Mouse (Mus musculus): ENCODE results near the gene Plppr2. TPM values are rescaled to one million over a fixed set of nuclear protein-coding genes. Genes with fewer than 3 reads are reported as not detected.

Plppr2 gene
- polyA plus RNA-seq (2012; ENCODE audit: insufficient read depth, insufficient read length, missing spikeins), result 1.9 and 2.0 TPM in 2 replicates

DNA sequence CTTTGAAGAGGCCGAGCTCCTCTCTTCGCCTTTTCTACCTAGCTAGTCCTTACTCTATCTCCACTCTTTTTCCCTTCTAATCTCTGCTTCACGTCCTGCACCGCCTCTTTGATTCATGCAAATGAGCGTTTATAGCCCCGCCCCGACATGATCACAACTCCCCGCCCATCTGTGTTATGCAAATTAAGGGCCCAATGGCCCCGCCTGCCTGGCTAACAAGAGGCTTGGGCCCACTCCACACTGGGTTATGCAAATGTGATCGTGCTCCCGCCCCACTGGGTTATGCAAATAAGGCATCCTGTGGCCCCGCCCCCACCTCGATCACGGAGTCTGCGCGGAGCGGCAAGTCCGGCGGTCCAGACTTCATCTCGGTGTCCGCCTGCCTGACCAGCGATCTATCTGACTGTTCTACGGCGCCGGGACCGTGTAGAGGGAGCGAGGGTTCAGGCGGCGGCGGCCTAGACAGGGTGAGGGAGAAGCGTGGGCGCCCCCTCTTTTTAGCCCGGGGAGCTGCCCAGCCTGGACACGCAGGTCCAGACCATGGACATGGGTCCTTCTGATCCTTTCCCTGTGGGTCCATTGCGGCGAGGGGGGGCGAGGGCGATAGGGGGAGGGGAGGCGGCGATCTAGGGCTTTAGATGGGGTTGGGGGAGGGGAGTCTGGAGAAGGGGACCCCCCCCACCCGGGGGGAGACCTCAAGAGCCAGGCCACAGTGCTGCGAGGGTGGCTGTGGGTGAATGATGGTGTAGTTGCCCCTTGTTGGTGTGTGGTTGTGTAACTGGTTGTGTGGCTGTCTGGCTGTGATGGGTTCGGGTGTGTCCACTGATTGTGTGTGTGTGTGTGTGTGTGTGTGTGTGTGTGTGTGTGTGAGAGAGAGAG lies at the start of gene Plppr2:
Gene Plppr2 (plus strand): TSS at position 342 of the 879 bp plus-strand sequence.
- H3K27ac ChIP-seq (replicated peaks; ENCODE audit: low read depth, low read length), result no peak within 1 kb of the TSS
- 0 out of 2 replicates have a peak, but pooled peaks cover 3% of the 10 kb centered on the region for H3K4me1 ChIP-seq (ENCODE audit: control insufficient read depth, insufficient read depth, insufficient read length, low read length)
- H3K4me3 ChIP-seq (ENCODE audit: insufficient read depth, low read depth, low read length), result peak within 1 kb of the TSS; percentile 69

DNA sequence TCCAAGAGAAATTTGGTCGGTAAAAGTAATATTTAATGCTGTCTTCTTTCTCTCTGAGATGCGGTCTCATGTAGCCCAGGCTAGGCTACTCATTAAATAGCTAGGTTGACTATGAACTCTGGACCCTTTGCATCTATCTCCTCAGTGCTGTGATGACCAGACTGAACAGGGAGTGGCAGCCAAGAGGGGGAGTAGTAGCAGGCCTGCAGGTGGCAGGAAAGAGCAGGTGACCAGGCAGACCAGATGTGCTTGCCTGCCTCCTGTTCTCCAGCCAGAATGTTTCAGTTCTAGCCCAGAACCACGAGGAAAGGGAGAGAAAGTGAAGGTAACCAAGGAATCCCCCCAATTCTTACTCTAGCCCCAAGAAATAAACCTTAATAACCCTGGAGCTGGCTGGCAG lies 47.6 kb upstream of the Plppr2 start:
- H3K4me3 ChIP-seq (ENCODE audit: insufficient read depth, low read depth, low read length), result no peak overlapping the region
- H3K27ac ChIP-seq (replicated peaks; ENCODE audit: low read depth, low read length), result no peak overlapping the region
- no peaks in the 10 kb centered on the region for H3K4me1 ChIP-seq (ENCODE audit: control insufficient read depth, insufficient read depth, insufficient read length, low read length)

- Histone ChIP-seq H3K27ac (replicated peaks; ENCODE audit: low read depth, low read length) (no peak overlapping the region), H3K4me1 (ENCODE audit: control insufficient read depth, insufficient read depth, insufficient read length, low read length) (no peaks in the 10 kb centered on the region), H3K4me3 (ENCODE audit: insufficient read depth, low read depth, low read length) (peak overlapping the region; percentile 51)
Observed at GRCm38 (mm10) chr9:21901223-21901820, 35.5 kb upstream of the Plppr2 start.

DNA sequence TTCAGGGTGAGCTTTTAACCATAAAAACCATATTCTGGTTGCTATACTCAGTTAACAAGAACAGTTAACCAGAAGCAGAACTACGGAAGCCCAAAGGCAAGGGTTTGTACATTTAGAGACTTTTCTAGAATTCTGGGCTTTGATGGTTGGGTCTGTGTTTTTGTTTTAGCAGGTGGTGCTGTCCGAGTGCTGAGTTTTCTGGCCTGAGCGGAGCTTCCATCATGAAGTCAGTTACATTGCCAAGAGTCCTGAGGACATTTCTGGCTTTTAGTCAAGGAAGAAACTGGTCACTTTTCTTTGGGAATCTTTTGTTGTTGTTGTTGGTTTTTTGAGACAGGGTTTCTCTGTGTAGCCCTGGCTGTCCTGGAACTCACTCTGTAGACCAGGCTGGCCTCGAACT lies 32.8 kb upstream of the Plppr2 start:
- H3K4me3 ChIP-seq (ENCODE audit: insufficient read depth, low read depth, low read length), result no peak overlapping the region
- no peaks in the 10 kb centered on the region for H3K4me1 ChIP-seq (ENCODE audit: control insufficient read depth, insufficient read depth, insufficient read length, low read length)
- H3K27ac ChIP-seq (replicated peaks; ENCODE audit: low read depth, low read length), result no peak overlapping the region

- H3K4me1 ChIP-seq (ENCODE audit: control insufficient read depth, insufficient read depth, insufficient read length, low read length), result no peaks in the 10 kb centered on the region
- no peak overlapping the region for H3K4me3 ChIP-seq (ENCODE audit: insufficient read depth, low read depth, low read length)
- no peak overlapping the region for H3K27ac ChIP-seq (replicated peaks; ENCODE audit: low read depth, low read length)
Observed at GRCm38 (mm10) chr9:21908216-21908615, 28.6 kb upstream of the Plppr2 start.

- Histone ChIP-seq H3K4me1 (ENCODE audit: control insufficient read depth, insufficient read depth, insufficient read length, low read length) (no peaks in the 10 kb centered on the region), H3K27ac (replicated peaks; ENCODE audit: low read depth, low read length) (no peak overlapping the region), H3K4me3 (ENCODE audit: insufficient read depth, low read depth, low read length) (no peak overlapping the region)
Observed at GRCm38 (mm10) chr9:21909474-21910223, 27.2 kb upstream of the Plppr2 start.

- peak overlapping the region; percentile 71 for H3K4me3 ChIP-seq (ENCODE audit: insufficient read depth, low read depth, low read length)
- H3K27ac ChIP-seq (replicated peaks; ENCODE audit: low read depth, low read length), result no peak overlapping the region
- H3K4me1 ChIP-seq (ENCODE audit: control insufficient read depth, insufficient read depth, insufficient read length, low read length), result no peaks in the 10 kb centered on the region
Observed at GRCm38 (mm10) chr9:21916851-21917492, 19.9 kb upstream of the Plppr2 start.

GRCm38 (mm10) chr9:21917493-21918034 lies 19.3 kb upstream of the Plppr2 start:
- Histone ChIP-seq H3K27ac (replicated peaks; ENCODE audit: low read depth, low read length) (no peak overlapping the region), H3K4me3 (ENCODE audit: insufficient read depth, low read depth, low read length) (peak overlapping the region; percentile 71), H3K4me1 (ENCODE audit: control insufficient read depth, insufficient read depth, insufficient read length, low read length) (no peaks in the 10 kb centered on the region)

DNA sequence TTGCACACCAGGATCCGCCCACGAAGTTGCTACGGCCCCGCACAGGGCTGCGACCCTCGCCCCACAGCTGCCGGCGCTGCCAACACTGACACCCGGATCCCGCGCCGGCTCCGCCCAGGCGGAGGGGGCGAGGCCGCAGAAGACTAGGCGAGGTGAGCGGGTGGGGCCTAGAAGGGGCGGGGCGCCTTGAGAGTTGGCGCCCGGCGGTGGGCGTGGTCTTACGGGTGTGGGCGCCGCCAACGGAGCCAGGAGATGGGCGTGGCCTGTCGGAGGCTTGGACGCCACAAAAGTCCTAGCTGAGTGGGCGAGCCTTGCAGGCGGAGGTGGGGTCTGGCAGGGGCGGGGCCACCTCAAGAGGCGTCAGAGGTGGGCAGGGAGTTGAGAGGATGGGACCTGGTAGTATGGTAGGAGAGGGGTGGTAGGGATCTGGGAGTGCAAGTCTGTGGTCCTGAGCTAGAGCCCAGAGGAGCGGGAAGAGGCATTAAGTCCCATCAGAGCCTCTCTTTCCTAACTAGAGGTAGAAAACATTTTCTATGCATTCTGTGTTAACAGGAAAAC lies 18.7 kb upstream of the Plppr2 start, which contains the start of gene Rab3d:
Gene Rab3d (minus strand): TSS at position 158 of the 558 bp plus-strand sequence.
- Histone ChIP-seq H3K4me1 (ENCODE audit: control insufficient read depth, insufficient read depth, insufficient read length, low read length) (no peaks in the 10 kb centered on the region), H3K4me3 (ENCODE audit: insufficient read depth, low read depth, low read length) (peak within 1 kb of the TSS; percentile 71), H3K27ac (replicated peaks; ENCODE audit: low read depth, low read length) (no peak within 1 kb of the TSS)

DNA sequence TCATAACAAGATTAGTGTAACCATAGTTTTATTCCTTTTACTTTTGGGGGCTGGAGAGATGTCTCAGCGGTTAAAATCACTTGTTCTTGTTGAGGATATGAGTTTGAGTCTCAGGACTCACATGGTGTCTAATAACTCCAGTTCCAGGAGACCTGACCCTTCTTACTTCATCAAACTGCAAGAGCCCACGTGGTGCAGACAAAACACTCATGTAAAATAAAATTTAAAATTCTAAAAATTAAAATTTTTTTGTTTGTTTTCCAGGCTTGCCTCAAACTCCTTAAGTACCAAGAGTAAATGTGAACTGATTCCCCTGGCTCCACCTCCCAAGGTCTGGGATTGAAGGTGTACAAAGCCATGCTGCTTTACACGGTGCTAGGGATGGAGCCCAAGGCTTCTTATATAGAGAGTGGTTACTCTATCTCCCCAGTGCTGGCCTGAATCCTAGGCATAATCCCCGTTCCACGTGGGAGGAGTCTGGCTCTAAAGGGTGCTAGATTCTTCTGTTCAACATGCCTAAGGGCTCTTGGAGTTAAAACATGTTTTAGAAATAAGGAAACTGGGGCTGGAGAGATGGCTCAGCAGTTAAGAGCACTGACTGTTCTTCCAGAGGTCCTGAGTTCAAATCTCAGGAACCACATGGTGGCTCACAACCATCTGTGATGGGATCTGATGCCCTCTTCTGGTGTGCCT lies 18.0 kb upstream of the Plppr2 start:
- Histone ChIP-seq H3K4me1 (ENCODE audit: control insufficient read depth, insufficient read depth, insufficient read length, low read length) (no peaks in the 10 kb centered on the region), H3K27ac (replicated peaks; ENCODE audit: low read depth, low read length) (no peak overlapping the region), H3K4me3 (ENCODE audit: insufficient read depth, low read depth, low read length) (no peak overlapping the region)

DNA sequence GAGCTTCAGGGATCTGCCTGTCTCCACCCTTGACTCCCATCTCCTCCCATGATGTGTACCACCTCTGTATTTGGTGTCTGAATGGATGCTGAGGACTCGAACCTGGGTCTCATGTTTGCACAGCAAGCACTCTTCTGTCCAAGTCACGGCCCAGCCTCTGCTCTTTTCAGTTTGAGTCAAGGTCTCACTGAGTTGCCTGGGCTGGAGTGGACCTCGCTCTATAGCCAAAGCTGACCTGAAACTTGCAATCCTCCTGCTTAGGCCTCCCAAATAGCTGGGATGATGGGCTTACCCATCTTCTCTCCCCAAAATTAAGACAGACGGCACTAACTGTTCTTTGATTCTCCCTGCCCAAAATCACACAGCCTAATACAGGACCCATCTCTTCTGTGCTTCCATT lies 13.8 kb upstream of the Plppr2 start:
- H3K27ac ChIP-seq (replicated peaks; ENCODE audit: low read depth, low read length), result 0 out of 2 replicates have a peak overlapping the region, but pooled peaks have one; percentile 71
- H3K4me1 ChIP-seq (ENCODE audit: control insufficient read depth, insufficient read depth, insufficient read length, low read length), result peaks cover 11% of the 10 kb centered on the region
- H3K4me3 ChIP-seq (ENCODE audit: insufficient read depth, low read depth, low read length), result no peak overlapping the region

GRCm38 (mm10) chr9:21923490-21924098 lies 13.2 kb upstream of the Plppr2 start:
- Histone ChIP-seq H3K4me3 (ENCODE audit: insufficient read depth, low read depth, low read length) (no peak overlapping the region), H3K4me1 (ENCODE audit: control insufficient read depth, insufficient read depth, insufficient read length, low read length) (peaks cover 11% of the 10 kb centered on the region), H3K27ac (replicated peaks; ENCODE audit: low read depth, low read length) (peak overlapping the region; percentile 71)

- peaks cover 11% of the 10 kb centered on the region for H3K4me1 ChIP-seq (ENCODE audit: control insufficient read depth, insufficient read depth, insufficient read length, low read length)
- H3K4me3 ChIP-seq (ENCODE audit: insufficient read depth, low read depth, low read length), result no peak overlapping the region
- peak overlapping the region; percentile 71 for H3K27ac ChIP-seq (replicated peaks; ENCODE audit: low read depth, low read length)
Observed at GRCm38 (mm10) chr9:21924099-21924493, 12.7 kb upstream of the Plppr2 start.

Measured in brown adipose tissue, adult 24 weeks (tissue).